Mouse (Mus musculus) testis, adult 2 months (tissue): ENCODE results near the gene Sorbs1. TPM values are rescaled to one million over a fixed set of nuclear protein-coding genes. Genes with fewer than 3 reads are reported as not detected.
A peak's percentile ranks its signal among the peaks of the same experiment; 100 is the strongest.

Source experiments
- H3K27ac ChIP-seq: fragments of 200-500 bp; 2 replicates; pipeline ENCODE4 v1.5.1; 2012; ENCODE audit warnings: low read depth, low read length; ENCODE audit not compliant: control insufficient read depth, insufficient read depth
- H3K27me3 ChIP-seq: fragments of 200-500 bp; 2 replicates; pipeline ENCODE4 v1.6.1; 2012; ENCODE audit warnings: mild to moderate bottlenecking, low read length, moderate library complexity; ENCODE audit not compliant: control insufficient read depth, insufficient read depth
- H3K36me3 ChIP-seq: fragments of 200-500 bp; 2 replicates; pipeline ENCODE4 v1.6.1; 2012; ENCODE audit warnings: mild to moderate bottlenecking, low read length; ENCODE audit not compliant: control insufficient read depth, insufficient read depth
- H3K4me1 ChIP-seq: fragments of 200-500 bp; 2 replicates; pipeline ENCODE4 v1.6.1; 2012; ENCODE audit warnings: low read length; ENCODE audit not compliant: control insufficient read depth, insufficient read depth
- H3K4me3 ChIP-seq: fragments of 200-500 bp; 2 replicates; pipeline ENCODE4 v1.5.1; 2012; ENCODE audit warnings: low read depth, mild to moderate bottlenecking, low read length, moderate library complexity, mixed read lengths; ENCODE audit not compliant: control insufficient read depth
- CTCF ChIP-seq: fragments of 200-500 bp; IDR thresholded peaks from 2 replicates; pipeline ENCODE4 v1.5.1; 2012; ENCODE audit warnings: low read depth, mild to moderate bottlenecking, inconsistent platforms, low read length, moderate library complexity; ENCODE audit not compliant: control insufficient read depth, insufficient read depth, insufficient replicate concordance
- POLR2A ChIP-seq: fragments of 200-500 bp; IDR thresholded peaks from 2 replicates; pipeline ENCODE4 v1.6.1; 2012; ENCODE audit warnings: low read depth, mild to moderate bottlenecking, inconsistent platforms, low read length, moderate library complexity; ENCODE audit not compliant: control insufficient read depth
- polyA plus RNA-seq: library from polyadenylated mRNA; depleted of rRNA; stranded (reverse); fragments of >200 nt; gene quantifications from 2 replicates; pipeline ENCODE4 v1.2.3, GENCODE M21; 2012

The Sorbs1 gene
- polyA plus RNA-seq, 1 experiment, result 13.0 TPM

- no peaks in the 10 kb centered on the region; the same call in 1 of the 2 replicates for H3K4me1 ChIP-seq
Measured at GRCm38 (mm10) chr19:40491442-40491841, 22.1 kb downstream of the Sorbs1 start.

DNA sequence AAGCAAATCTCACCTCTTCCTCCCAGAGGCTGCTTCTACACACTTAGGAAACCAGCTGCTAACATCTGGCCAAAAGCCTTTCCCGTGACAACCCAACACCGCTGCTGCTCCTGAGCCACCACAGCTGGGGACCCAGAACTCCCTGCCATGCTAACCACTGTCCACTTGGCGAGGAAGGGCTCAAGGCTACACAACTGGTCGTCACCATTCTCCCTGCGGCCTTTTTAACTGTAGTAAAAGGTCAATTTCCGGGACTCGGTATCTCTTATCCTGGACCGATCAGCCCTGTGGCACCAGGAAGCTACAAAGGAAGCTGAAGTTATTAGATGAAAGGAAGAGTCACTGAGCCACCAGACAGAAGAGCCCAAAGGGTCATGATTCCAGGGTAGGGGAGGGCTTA lies 22.8 kb downstream of the Sorbs1 start:
- H3K36me3 ChIP-seq, result no peaks in the 10 kb centered on the region
- H3K27ac ChIP-seq, result no peak overlapping the region
- no peak overlapping the region for H3K4me3 ChIP-seq
- TF ChIP-seq CTCF (no peak; the same call in 1 of the 2 replicates), POLR2A (no peak)
- no peaks in the 10 kb centered on the region for H3K27me3 ChIP-seq
- no peaks in the 10 kb centered on the region for H3K4me1 ChIP-seq

More at GRCm38 (mm10) chr19:40491442-40491841, 22.1 kb downstream of the Sorbs1 start:
- H3K36me3 ChIP-seq, result no peaks in the 10 kb centered on the region
- H3K27ac ChIP-seq, result no peak overlapping the region
- TF ChIP-seq CTCF (no peak), POLR2A (no peak)
- H3K4me3 ChIP-seq, result no peak overlapping the region
- H3K27me3 ChIP-seq, result no peaks in the 10 kb centered on the region

GRCm38 (mm10) chr19:40489633-40490032 lies 23.9 kb downstream of the Sorbs1 start:
- no peaks in the 10 kb centered on the region for H3K4me1 ChIP-seq
- no peak overlapping the region for H3K4me3 ChIP-seq
- H3K36me3 ChIP-seq, result no peaks in the 10 kb centered on the region
- no peak overlapping the region for H3K27ac ChIP-seq
- no peak for TF ChIP-seq CTCF
- no peak for TF ChIP-seq POLR2A
- no peaks in the 10 kb centered on the region for H3K27me3 ChIP-seq

DNA sequence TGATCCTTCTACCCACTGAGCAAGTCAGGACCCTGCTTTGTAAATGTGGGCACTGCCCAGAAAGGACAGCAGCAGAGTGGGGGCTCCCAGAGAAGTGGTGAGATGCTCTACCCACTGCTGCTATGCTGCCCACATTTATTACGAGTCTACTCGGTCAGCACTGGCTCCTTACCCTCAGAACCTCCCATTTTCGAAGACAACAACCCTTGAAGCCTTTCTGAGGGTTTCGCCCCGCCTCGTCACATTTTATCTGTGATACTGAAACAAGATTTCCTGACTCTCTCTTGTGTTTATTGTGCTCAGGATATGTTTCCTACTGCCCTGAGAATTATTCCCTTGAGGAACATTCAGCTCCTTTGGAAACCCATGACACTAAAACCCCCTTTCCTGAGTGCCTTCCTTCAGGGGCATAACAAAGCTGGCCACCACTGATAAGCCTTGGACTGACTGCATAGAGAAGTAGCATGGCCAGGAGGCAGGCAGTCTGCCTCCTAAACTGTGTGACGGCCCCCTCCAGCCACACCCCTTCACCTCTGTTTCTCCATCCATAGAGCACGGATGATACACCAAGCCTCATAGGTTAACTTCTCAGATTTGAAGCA lies 24.6 kb downstream of the Sorbs1 start:
- no peaks in the 10 kb centered on the region for H3K27me3 ChIP-seq
- H3K4me3 ChIP-seq, result no peak overlapping the region
- H3K27ac ChIP-seq, result no peak overlapping the region
- H3K36me3 ChIP-seq, result no peaks in the 10 kb centered on the region
- TF ChIP-seq POLR2A, result no peak
- TF ChIP-seq CTCF, result no peak
- H3K4me1 ChIP-seq, result no peaks in the 10 kb centered on the region

DNA sequence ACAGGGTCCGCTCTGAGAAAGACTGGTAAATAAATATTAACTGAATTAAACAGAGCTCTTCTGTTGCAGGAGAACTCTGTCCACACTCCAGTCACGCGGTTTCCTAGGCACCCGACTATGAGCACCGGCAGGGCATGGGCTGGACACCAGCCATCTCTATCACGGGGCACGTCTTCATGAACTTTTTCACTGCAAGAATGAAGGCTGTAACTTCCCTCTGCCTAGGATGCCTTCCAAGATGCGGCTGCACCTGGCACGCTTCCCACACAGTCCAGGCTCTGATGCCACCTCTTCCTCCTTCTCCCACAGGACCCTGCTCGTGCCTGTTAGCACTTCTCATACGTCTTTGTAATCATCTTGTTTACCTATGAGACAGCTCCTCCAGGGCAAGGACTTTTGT lies 26.0 kb downstream of the Sorbs1 start:
- Histone ChIP-seq H3K4me1 (no peaks in the 10 kb centered on the region), H3K27me3 (no peaks in the 10 kb centered on the region), H3K36me3 (no peaks in the 10 kb centered on the region), H3K4me3 (no peak overlapping the region), H3K27ac (no peak overlapping the region)
- TF ChIP-seq POLR2A (no peak), CTCF (no peak)

DNA sequence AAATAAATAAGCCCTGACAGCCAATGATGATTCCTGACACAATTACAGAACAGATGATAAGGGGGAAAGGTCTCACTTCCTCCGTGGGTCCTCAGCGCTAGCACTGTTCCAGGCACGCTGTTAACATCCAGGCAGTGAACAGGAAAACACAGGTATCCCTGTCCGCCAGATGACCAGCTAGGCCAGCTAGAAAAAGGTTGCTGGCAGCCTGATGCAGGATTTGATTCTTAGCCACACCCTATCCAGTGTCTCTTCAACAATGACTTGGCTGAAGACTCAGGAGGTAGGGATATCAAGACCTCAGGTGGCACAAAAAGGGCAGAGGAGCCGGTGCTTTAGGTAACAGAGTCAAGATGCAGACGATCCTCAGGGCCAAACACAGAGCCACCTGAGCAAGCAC lies 32.5 kb downstream of the Sorbs1 start:
- H3K36me3 ChIP-seq, result no peaks in the 10 kb centered on the region
- TF ChIP-seq CTCF, result no peak
- TF ChIP-seq POLR2A, result no peak
- no peak overlapping the region for H3K27ac ChIP-seq
- H3K27me3 ChIP-seq, result no peaks in the 10 kb centered on the region
- H3K4me3 ChIP-seq, result no peak overlapping the region
- H3K4me1 ChIP-seq, result no peaks in the 10 kb centered on the region

DNA sequence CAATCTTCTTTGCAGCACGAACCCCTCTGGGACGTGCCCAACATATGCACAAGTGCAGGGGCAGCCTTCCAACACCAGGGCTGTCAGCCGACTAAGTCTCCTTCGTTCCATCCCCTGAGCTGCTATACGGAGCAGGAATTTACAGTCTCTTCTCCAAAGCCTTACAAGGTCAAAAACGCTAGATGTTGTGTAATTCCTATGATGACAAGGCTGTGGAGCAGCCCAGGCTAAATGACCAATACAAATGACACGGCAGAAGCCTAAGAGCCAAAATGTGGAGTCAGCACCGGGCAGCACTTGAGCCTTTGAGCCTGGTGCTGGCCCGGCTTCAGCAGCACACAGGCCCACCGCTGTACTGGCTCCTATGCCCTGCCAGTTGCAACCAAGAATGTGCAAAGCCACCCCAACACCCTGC lies 35.4 kb downstream of the Sorbs1 start:
- peak overlapping the region; percentile 0; the same call in 1 of the 2 replicates for H3K27ac ChIP-seq
- no peaks in the 10 kb centered on the region for H3K4me1 ChIP-seq
- no peak overlapping the region for H3K4me3 ChIP-seq
- H3K27me3 ChIP-seq, result no peaks in the 10 kb centered on the region
- H3K36me3 ChIP-seq, result no peaks in the 10 kb centered on the region
- no peak for TF ChIP-seq POLR2A
- TF ChIP-seq CTCF, result no peak
